Mouse (Mus musculus): Measurements from ENCODE around the gene Adgrf1.

Gene Adgrf1

DNA sequence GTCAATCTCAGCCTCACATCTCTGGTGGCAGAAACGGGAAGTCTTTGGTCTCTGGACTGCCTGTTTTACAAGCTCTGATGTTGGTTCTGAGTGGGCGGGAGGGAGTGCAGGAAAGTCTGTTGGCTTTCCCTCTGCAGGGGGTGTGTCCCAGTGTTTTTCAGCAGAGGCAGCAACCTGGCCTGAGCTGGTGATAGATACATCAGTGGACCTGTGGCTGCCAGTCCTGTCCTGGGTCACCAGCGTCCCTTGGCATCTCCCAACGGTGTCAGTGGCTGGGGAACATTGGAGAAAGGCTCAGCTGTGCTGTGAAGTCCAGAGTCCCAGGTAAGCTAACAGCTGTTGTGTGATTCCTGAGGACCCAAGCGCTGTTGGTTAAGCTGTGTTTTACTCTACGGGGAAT is at the start of gene Adgrf1:
Gene Adgrf1 (plus strand): TSS at position 169 of the 400 bp plus-strand sequence.
- no peak for DNase-seq (ENCODE audit: extremely low read depth, low read depth)

DNA sequence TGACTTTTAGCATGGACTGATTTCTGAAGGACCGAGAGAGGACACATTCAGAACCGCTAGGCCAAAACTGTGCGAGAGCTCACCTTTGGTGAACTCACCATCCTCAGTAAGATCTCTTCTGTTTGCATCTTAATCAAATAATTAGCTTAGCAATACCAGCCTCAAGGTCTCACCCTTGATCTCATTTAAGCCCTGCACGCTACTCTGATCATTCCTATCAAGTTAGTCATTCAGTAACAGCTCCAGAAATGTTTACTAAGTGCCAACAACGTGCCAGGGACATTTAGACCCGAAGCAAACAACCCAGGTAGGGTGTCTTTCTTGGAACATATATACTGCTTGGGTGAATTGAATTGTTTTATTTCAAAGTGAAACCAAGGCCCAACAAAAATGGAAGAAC is 44.0 kb upstream of the Adgrf1 start:
- DNase-seq (ENCODE audit: extremely low read depth, low read depth), result no peak

DNA sequence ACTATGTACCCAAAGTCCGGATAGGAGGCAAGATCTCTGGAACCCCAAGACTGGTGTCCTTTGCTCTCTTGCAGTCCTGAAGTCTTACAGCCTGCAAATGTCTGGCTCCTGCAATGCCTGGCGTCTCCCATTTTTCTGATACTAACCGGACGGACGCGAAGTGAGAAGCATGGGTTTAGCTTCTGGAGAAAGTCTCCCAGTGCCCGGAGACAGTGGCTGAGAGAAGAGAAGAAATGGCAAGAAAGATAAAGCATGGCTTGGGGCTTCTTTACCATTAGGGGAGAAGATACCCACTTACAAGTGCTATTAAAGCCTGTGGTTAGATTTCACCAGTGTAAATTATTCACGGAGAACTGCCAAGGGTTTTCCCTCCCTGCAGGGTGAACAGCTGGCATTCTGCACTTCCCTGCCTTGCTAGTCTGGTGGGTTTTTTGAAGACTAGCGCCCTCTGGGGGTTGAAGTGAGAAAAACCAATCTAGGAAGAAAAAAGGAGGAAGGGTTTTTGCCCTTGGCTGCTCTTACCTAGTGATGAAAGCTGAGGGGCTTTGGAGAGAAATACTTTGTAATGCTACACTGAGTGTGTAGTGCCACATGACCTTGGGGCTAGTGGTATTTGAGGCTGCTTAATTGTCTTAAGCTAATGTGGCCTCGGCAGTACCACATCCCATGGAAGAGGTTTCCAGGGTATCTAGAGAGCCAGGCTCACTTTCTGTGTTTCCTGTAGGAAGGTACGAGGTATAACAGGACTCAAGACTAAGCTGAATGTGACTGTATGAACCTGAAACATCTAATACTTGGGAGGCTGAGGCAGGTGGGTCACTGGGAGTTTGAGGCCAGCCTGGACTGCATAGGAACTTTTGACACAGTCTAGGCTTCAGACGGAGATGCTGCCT is 40.3 kb upstream of the Adgrf1 start:
- no peak for DNase-seq (ENCODE audit: extremely low read depth, low read depth)

DNA sequence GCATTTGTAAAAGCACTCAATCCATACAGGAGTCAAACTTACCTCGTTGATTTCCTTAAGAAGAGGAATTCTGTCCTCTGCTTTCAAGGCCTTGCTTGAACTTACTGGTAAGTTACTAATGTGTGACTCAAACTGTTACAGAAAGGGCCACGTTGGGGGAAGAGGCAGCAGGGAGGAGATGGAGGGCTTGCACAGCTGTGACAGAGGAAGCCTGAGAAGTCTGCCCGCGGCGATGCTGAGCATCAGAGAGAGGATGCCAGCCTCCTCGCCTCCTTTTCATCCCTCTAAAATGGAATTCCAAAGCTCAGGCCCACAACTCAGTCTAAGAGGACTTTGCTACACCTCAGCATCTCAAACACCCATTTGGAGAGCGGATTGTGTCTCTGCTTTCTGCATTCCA is 39.3 kb upstream of the Adgrf1 start:
- DNase-seq (ENCODE audit: extremely low read depth, low read depth), result no peak

DNA sequence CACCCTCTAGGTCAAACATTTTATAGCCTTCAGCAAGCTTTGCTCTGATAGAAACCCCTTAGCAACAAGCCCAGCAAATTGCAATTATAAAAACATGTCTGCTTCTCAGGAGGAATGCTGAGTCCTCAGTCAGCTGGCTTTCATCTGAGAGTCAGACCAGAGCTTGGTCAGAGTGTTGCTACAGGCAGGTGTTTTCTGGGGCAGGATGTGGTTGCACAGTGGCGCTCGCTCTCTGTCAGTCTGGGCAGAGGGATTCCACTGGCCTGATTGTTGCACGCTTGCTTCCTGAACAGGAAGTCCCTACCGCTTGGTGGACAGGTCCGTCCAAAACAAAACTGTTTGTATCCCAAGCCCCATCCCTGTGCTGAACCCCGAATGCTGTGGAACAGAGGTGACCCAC is 37.4 kb upstream of the Adgrf1 start:
- DNase-seq (ENCODE audit: extremely low read depth, low read depth), result no peak

DNA sequence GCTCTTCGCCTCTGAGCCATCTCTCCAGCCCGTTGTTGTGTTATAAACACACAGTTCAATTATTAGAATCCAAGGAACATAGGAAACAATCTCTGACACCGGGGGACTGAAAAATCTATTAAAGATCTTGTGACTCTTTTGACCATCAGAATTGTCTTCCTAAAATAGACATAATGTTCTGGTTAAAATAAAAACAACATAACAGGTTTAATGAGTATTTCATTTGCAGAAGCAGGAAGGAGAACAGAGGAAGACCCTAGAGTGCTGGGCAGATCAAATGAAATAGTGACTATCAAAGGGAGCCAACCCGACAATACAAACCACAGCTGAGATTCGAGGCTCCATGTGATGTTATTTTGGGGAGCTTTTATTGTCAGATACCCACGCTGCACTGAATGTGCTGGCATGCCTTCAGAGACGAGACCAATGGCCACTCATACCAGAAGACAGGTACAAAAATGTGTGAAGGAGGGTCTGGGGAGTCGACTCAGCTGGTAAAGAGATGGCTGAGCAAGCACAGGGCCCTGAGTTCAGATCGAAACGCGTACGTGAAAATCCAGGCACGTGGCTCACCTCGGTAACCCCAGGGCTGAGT is 33.4 kb upstream of the Adgrf1 start:
- no peak for DNase-seq (ENCODE audit: extremely low read depth, low read depth)

DNA sequence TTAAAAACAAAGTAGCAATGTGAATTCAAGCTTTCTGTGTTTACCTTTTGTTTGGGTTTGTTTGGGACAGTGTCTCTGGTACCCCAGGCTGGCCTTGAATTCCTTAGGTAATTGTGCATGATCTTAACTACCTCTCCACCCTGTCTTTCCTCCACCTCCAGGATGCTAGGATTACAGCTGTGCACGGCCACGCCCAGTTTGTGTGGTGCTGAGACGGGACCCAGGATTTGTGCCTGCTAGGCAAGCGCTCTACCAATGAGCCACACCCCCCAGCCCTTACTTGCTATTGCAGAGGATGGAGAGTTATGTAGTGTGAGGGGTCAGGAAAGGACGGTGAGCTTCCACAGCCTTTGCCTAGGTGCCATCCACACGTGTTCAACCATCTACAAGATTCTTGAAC is 31.1 kb upstream of the Adgrf1 start:
- DNase-seq (ENCODE audit: extremely low read depth, low read depth), result no peak

DNA sequence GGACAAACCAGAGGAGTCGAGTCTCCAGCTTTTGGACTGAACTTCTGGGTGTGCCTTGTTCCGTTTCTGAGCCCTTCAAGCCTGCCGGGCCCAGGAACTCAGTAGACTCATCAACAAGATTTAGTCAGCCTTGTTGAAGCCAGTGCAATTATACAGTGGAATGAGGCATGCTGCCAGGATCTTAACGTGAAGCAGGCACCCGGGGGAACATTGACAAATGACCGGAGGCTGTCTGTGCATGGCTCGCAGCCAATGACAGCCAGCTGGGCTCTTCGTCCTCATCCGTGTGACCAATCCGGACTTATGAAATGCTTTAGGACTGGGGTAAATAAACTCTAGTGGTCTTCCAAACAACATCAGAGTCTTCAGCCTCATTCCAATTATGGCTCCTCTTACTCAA is 29.0 kb upstream of the Adgrf1 start:
- no peak for DNase-seq (ENCODE audit: extremely low read depth, low read depth)

DNA sequence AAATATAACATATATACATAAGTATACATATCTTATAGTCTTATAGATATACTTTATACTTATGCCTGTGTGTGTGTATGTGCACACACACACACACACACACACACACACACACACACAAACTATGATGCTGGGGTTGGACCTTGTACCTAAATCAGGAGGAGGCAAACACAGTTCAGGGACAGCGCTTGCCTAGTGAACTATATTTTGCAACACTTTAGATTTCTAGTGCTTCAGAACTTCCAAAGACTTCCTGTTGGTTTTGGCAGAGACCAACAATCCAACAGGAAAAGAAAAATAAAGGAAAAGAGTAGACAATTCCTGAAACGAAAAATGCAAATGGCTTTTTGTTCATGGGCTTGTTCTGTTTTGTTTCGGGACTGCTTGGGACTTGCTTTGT is 27.5 kb upstream of the Adgrf1 start:
- no peak for DNase-seq (ENCODE audit: extremely low read depth, low read depth)

DNA sequence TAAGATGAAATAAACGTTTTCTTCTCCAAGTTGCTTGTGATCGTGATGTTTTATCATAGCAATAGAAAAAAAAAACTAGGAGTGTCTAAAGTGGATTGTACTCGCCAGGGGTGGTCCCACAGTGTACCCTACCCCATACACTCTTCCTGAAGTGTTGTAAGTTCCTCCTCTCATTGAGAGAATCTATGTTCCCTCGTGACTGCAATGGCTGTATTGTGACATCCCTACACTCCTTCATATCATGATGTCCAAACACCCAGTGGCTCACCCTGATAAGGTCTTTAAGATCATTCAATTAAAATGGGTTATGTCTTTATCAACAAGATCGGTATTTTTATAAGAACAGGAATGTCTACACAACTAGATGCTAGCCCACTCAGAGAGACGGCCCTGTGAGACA is 24.8 kb upstream of the Adgrf1 start:
- DNase-seq (ENCODE audit: extremely low read depth, low read depth), result no peak

DNA sequence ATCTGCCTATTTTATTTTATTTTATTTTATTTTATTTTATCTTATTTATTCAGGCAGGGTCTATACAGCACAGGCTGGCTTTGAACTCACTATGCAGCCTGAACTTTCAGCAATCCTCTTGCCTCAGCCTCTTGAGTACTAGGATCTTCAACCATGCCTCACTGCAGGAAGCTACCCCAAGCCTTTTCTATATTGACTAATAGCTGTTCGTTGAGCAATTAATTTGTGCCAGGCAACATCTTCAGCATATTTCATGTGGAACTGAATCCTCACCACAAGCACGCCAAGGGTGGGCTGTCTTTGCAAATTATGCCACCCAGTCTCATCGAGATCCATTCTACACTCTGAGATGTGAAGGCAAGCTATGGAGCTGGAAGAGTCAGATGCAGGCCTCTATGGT is 22.9 kb upstream of the Adgrf1 start:
- no peak for DNase-seq (ENCODE audit: extremely low read depth, low read depth)

DNA sequence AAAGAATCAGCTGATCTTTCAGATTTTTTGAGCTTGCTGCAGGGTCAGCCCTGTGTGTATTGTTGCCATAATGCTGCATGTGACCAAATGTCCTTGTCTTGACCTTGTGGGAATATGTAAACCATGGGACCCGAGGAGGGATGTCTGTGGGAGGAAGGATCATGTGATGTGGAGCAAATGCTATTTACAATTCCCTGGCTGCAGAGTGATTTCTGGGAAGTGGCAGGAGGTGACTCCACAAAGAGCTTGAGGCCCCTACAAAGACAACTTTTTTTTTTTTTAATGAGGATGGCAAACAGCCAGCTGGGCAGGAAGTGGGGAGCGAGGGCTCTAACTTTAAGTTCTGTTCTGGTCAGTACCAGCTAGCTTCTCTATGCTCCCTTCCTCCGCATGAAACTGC is 20.5 kb upstream of the Adgrf1 start:
- no peak for DNase-seq (ENCODE audit: extremely low read depth, low read depth)

DNA sequence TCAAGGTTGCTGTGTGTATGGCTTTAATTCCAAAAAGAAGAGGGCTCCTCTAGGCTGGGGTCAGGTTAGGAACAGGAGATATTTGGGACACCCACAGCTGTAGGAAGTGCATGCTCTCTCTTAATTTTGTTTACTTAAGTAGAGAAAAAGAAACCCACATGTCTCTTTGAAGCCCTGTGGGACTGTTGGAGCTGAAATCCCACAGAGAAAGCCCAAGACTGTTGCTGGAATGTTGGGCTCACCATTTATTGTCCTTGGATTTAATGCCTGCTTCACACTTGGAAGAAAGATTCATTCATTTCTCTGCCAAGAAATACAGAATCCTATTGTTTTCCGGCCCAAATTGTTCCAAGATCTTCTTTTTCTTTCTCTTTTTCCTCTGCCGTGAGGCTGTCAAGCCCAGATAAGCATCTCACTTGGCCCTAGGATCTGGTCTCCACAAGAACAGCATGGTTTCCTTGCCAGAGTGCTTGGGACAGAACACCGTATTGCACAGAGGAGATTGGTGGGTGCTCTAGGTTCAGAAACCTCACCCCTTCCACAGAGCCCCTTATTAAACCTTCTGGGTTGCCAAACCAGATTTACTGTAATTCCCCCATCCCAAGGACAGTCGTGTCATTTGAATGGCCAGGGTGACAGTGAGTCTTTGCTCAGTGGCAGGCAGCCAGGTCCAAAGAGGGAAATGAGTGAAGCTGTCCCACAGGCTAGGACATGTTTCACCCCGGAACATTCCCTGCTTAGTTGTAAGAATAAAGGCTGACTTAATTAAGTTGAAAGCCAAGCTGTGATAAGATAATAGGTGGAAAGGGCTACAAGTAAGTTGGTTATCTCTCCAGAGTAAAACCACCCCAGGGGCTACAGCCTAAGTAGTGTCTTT is 18.6 kb upstream of the Adgrf1 start:
- no peak for DNase-seq (ENCODE audit: extremely low read depth, low read depth)

DNA sequence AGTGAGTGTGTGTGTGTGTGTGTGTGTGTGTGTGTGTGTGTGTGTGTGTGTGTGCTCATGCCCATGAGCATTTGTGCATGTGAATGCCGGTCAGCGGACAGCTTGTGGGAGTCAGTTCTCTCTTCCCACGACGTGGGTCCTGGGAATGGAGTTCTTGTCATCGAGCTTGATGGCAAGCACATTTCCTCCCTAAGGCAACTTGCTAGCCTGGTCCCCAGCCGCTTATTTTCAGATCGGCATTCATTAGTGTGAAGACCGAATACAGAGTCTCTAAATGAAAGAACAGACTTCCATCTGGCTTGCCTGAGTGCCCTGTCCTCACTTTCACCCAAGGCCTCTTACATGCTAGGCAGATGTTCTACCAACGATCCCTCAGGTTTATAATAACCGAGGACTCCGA is 17.3 kb upstream of the Adgrf1 start:
- no peak for DNase-seq (ENCODE audit: extremely low read depth, low read depth)

DNA sequence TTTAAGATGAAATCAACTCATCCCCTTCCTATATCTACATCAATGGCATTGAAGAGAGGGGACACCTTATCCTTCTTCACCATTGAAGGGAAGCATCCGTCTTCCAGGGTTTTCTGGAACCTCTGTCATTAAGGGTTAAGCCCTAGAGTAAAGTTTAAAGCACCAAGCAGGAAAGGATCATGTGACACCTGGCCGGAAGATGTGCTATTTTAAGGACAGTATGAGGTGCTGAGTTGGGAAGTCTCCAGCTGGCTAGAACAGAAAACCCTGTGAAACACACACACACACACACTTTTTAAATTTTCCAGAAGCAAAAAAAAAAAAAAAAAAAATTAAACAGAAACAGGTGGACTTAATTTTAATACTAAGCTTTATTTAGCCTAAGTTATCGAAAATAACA is 15.9 kb upstream of the Adgrf1 start:
- no peak for DNase-seq (ENCODE audit: extremely low read depth, low read depth)

DNA sequence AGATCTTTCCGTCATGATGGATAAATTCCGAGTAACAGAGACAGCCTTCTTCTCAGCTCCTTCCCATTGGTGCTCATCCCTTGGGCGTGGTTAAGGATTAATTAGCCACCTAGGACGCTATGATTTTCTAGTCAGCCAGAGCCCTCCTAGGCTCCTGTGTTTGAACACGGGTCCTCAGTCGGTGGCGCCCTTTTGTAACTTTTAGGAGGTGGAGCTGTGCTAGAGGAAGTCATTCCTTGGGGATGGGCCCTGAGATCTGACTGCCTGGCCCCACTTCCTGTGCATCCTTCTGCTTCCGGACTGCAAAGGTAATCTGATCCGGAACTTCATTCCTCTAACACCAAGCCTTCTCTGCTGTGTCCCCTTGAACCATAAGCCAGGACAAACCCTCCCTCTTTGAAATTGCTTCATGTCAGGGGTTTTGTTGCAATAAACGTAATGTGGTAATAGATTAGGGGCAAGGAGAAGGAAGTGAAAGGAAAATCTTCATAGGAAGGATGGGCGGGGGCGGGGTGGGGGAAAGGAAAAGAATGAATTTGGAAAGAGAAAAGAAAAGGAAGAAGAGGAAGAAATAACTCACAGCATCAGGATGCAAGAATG is 13.5 kb upstream of the Adgrf1 start:
- no peak for DNase-seq (ENCODE audit: extremely low read depth, low read depth)

DNA sequence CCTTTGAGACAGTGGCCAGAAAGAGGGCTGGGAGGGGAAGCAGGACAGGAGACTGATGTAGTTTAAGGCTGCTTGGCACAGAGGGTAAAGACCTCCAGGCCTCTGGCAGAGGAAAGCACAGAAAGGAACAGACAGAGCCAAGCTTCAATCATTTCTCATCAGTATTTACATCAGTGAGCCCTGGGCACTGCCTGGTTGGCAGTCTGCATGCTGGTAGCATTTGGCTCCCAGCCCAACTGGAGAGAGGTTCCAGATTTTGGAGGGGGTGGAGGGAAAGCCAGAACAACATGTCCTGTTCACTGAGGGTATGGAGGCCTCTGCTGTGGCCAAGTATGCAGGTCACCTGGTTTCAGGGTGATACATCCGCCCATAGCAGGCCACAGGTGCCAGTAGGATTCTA is 12.4 kb upstream of the Adgrf1 start:
- DNase-seq (ENCODE audit: extremely low read depth, low read depth), result no peak

DNA sequence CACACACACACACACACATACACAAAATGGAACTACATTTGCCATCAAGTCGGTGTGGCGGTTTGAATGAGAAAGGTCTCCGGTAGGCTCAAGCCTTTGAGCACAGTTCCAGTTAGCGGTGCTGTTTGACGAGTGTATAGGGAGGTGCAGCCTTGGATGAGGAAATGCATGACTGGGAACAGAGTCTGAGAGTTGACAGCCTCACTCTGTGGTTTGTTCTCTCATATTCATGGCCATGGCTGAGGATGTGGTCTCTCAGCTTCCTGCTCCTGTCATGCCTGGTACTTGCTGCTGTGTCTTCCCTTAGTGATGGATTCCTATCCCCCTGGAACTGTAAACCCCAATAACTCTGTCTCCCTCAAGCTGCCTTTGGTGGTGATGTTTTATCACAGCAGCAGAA is 8.2 kb upstream of the Adgrf1 start:
- DNase-seq (ENCODE audit: extremely low read depth, low read depth), result no peak

DNA sequence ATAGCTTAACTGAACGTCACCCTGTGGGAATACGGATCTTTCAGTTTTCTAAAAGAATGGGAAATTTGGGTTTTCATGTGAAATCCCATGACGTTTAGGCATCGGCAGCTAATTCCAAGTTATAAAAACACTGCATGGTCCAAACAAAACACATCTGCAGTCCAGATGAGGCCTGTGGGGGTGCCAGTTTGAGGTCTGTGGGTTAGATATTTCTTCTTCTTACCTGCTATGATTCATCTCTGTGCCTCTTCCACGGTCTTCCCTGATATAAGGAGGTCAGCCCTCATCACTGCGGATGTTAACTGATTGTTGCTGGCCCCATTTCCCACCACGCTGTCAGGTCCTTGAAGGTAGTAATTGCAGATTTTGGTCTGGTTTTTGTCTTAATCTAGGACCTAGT is 5.4 kb upstream of the Adgrf1 start:
- no peak for DNase-seq (ENCODE audit: extremely low read depth, low read depth)

DNA sequence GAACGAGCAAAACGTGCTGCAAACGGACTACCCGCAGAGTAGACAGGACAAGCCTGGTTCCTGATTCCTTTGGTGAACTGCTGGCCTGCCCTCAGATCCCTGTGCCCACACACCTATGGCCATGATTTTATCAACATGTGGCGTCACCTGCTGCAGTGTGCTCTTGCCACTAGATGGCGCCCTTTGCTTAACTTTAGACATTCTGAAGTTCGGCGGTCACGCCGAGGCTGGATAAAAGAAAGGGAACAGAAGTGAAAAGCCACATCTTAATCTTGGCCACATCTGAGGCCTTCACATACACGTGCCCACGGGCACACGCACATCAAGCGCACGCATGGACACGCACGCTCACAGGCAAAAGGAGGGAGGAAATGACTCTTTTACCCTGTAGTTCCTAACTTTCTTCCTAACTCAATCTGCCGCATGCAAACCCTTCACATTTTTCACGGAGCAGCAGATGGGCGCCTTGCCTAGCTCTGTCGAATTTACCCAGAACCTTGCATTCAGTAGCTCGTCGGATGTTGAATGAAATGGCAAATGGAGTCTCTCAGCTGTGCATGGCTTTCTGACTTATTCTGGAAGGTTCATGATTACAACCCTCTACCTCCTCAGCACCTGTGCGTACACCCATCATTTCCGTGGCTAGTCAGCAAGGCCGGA is 4.8 kb upstream of the Adgrf1 start:
- no peak for DNase-seq (ENCODE audit: extremely low read depth, low read depth)

DNA sequence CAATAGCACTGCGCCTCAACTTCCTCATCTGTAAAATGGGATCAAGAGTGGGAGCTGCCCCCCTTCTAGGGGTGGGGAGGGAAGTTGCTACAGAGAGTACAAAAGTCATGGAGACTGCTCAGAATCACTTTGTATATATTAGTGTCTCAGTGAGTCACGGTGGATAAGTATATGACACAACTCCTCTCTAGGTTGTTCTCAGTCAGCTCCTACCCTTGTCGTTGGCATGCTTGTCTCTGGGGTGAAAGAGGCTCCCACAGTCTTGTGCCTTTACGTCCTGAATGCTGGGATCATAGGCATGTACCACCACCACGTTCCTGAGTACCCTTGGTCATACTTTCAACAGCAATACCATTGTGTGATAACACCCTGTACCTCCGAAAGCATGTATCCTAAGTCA is 4.2 kb upstream of the Adgrf1 start:
- DNase-seq (ENCODE audit: extremely low read depth, low read depth), result no peak
